Mouse (Mus musculus): ENCODE results near the gene Gnb4.

Gene Gnb4

GRCm38 (mm10) chr3:32614786-32615185, 1.6 kb downstream of the Gnb4 start:
- no peak for DNase-seq (ENCODE audit: low spot score in 2 of 2)

GRCm38 (mm10) chr3:32611606-32612170, 4.7 kb downstream of the Gnb4 start:
- no peak for DNase-seq (ENCODE audit: low spot score in 2 of 2)

- DNase-seq (ENCODE audit: low spot score in 2 of 2): peak; percentile 20 to 54
Observed at GRCm38 (mm10) chr3:32610560-32610959, 5.8 kb downstream of the Gnb4 start.

- no peak for DNase-seq (ENCODE audit: low spot score in 2 of 2)
Observed at GRCm38 (mm10) chr3:32609233-32609632, 7.2 kb downstream of the Gnb4 start.

- DNase-seq (ENCODE audit: low spot score in 2 of 2): no peak
Observed at GRCm38 (mm10) chr3:32601055-32601454, 15.3 kb downstream of the Gnb4 start.

GRCm38 (mm10) chr3:32599328-32599727, 17.1 kb downstream of the Gnb4 start:
- DNase-seq (ENCODE audit: low spot score in 2 of 2): no peak

- no peak for DNase-seq (ENCODE audit: low spot score in 2 of 2)
Observed at GRCm38 (mm10) chr3:32595080-32595479, 21.3 kb downstream of the Gnb4 start.

- no peak for DNase-seq (ENCODE audit: low spot score in 2 of 2)
Observed at GRCm38 (mm10) chr3:32586274-32586673, 30.1 kb downstream of the Gnb4 start.

GRCm38 (mm10) chr3:32583489-32583888, 32.9 kb downstream of the Gnb4 start:
- DNase-seq (ENCODE audit: low spot score in 2 of 2): no peak

GRCm38 (mm10) chr3:32581911-32582310, 34.5 kb downstream of the Gnb4 start:
- no peak for DNase-seq (ENCODE audit: low spot score in 2 of 2)

- no peak for DNase-seq (ENCODE audit: low spot score in 2 of 2)
Observed at GRCm38 (mm10) chr3:32580738-32581137, 35.6 kb downstream of the Gnb4 start.

- no peak for DNase-seq (ENCODE audit: low spot score in 2 of 2)
Observed at GRCm38 (mm10) chr3:32578772-32579171, 37.6 kb downstream of the Gnb4 start.

- no peak for DNase-seq (ENCODE audit: low spot score in 2 of 2)
Observed at GRCm38 (mm10) chr3:32575151-32575550, 41.2 kb downstream of the Gnb4 start.

- no peak for DNase-seq (ENCODE audit: low spot score in 2 of 2)
Observed at GRCm38 (mm10) chr3:32573881-32574280, 42.5 kb downstream of the Gnb4 start.

- no peak for DNase-seq (ENCODE audit: low spot score in 2 of 2)
Observed at GRCm38 (mm10) chr3:32573086-32573485, 43.3 kb downstream of the Gnb4 start.

- no peak for DNase-seq (ENCODE audit: low spot score in 2 of 2)
Observed at GRCm38 (mm10) chr3:32563401-32563800, 53.0 kb downstream of the Gnb4 start.

- DNase-seq (ENCODE audit: low spot score in 2 of 2): no peak
Observed at GRCm38 (mm10) chr3:32553061-32553460, 63.3 kb downstream of the Gnb4 start.

- DNase-seq (ENCODE audit: low spot score in 2 of 2): no peak
Observed at GRCm38 (mm10) chr3:32538091-32538490, 78.3 kb downstream of the Gnb4 start.

GRCm38 (mm10) chr3:32537556-32537955, 78.8 kb downstream of the Gnb4 start:
- peak; percentile 20 to 30 for DNase-seq (ENCODE audit: low spot score in 2 of 2)

GRCm38 (mm10) chr3:32535692-32536091, 80.7 kb downstream of the Gnb4 start:
- no peak for DNase-seq (ENCODE audit: low spot score in 2 of 2)
